Mouse (Mus musculus) macrophage (primary cell): Measurements from ENCODE around the gene Plekhh2. TPM values are rescaled to one million over a fixed set of nuclear protein-coding genes. Genes with fewer than 3 reads are reported as not detected.

Source experiments
- H3K27ac ChIP-seq: fragments of 350-480 bp; formaldehyde crosslinking; 2 replicates; pipeline ENCODE4 v1.9.0; 2021
- H3K36me3 ChIP-seq: fragments of 350-480 bp; formaldehyde crosslinking; 2 replicates; pipeline ENCODE4 v1.9.0; 2021; ENCODE audit errors: inconsistent target
- H3K4me3 ChIP-seq: fragments of 350-480 bp; formaldehyde crosslinking; 2 replicates; pipeline ENCODE4 v1.9.0; 2021; ENCODE audit errors: inconsistent target
- H3K79me2 ChIP-seq: fragments of 350-480 bp; formaldehyde crosslinking; 2 replicates; pipeline ENCODE4 v1.9.0; 2021; ENCODE audit errors: inconsistent target
- WGBS: methylation state at CpG from one replicate; pipeline ENCODE4 v1.1.7; 2026; ENCODE audit warnings: inconsistent platforms; ENCODE audit not compliant: missing documents; 5-methylcytosine and 5-hydroxymethylcytosine counted together
- polyA plus RNA-seq: library from polyadenylated mRNA; stranded (reverse); fragments of 250-400 nt; gene quantifications from 3 replicates; pipeline ENCODE4 v1.2.4, GENCODE M21; 2018; ENCODE audit warnings: inconsistent platforms

The Plekhh2 gene
- polyA plus RNA-seq, 1 experiment from 2014 or later: 0.53 TPM

GRCm38 (mm10) chr17:84621209-84621608 is 109.5 kb downstream of the Plekhh2 start:
- H3K27ac ChIP-seq: no peak overlapping the region
- no peaks in the 10 kb centered on the region for H3K79me2 ChIP-seq
- WGBS: 84% methylated on average over 6 of the region's 6 CpGs
- no peaks in the 10 kb centered on the region for H3K36me3 ChIP-seq
- no peak overlapping the region for H3K4me3 ChIP-seq

- no peak overlapping the region for H3K4me3 ChIP-seq
- no peaks in the 10 kb centered on the region for H3K79me2 ChIP-seq
- H3K36me3 ChIP-seq: no peaks in the 10 kb centered on the region
- WGBS: 77% methylated on average over 4 of the region's 4 CpGs
- H3K27ac ChIP-seq: no peak overlapping the region
Observed at GRCm38 (mm10) chr17:84622028-84622427, 110.3 kb downstream of the Plekhh2 start.

- WGBS: 81% methylated on average over 2 of the region's 2 CpGs
- H3K4me3 ChIP-seq: no peak overlapping the region
- H3K79me2 ChIP-seq: no peaks in the 10 kb centered on the region
- H3K27ac ChIP-seq: no peak overlapping the region
- no peaks in the 10 kb centered on the region for H3K36me3 ChIP-seq
Observed at GRCm38 (mm10) chr17:84622873-84623272, 111.2 kb downstream of the Plekhh2 start.

- 5% methylated on average over 22 of the region's 25 CpGs for WGBS
- Histone ChIP-seq H3K4me3 (peak within 1 kb of the TSS; percentile 30), H3K36me3 (no peaks in the 10 kb centered on the region), H3K79me2 (no peaks in the 10 kb centered on the region), H3K27ac (no peak within 1 kb of the TSS)
Observed at GRCm38 (mm10) chr17:84626276-84626856, 114.7 kb downstream of the Plekhh2 start, which contains the start of gene Dync2li1. Dync2li1 (plus strand) TSS chr17:84626496.

GRCm38 (mm10) chr17:84626857-84627305 is 115.2 kb downstream of the Plekhh2 start:
- Histone ChIP-seq H3K79me2 (no peaks in the 10 kb centered on the region), H3K4me3 (peak overlapping the region; percentile 30), H3K36me3 (no peaks in the 10 kb centered on the region), H3K27ac (no peak overlapping the region)
- 71% methylated on average over 9 of the region's 9 CpGs for WGBS

GRCm38 (mm10) chr17:84627721-84628120 is 116.0 kb downstream of the Plekhh2 start:
- H3K27ac ChIP-seq: no peak overlapping the region
- no peak overlapping the region for H3K4me3 ChIP-seq
- 99% methylated on average over 10 of the region's 10 CpGs for WGBS
- no peaks in the 10 kb centered on the region for H3K79me2 ChIP-seq
- H3K36me3 ChIP-seq: no peaks in the 10 kb centered on the region

GRCm38 (mm10) chr17:84628611-84629010 is 116.9 kb downstream of the Plekhh2 start:
- H3K4me3 ChIP-seq: no peak overlapping the region
- H3K27ac ChIP-seq: no peak overlapping the region
- no peaks in the 10 kb centered on the region for H3K36me3 ChIP-seq
- H3K79me2 ChIP-seq: no peaks in the 10 kb centered on the region
- 93% methylated on average over 9 of the region's 9 CpGs for WGBS

- 61% methylated on average over 6 of the region's 6 CpGs for WGBS
- H3K4me3 ChIP-seq: no peak overlapping the region
- no peaks in the 10 kb centered on the region for H3K36me3 ChIP-seq
- no peak overlapping the region for H3K27ac ChIP-seq
- no peaks in the 10 kb centered on the region for H3K79me2 ChIP-seq
Observed at GRCm38 (mm10) chr17:84631836-84632235, 120.1 kb downstream of the Plekhh2 start.

- Histone ChIP-seq H3K27ac (no peak overlapping the region), H3K4me3 (no peak overlapping the region), H3K36me3 (no peaks in the 10 kb centered on the region), H3K79me2 (no peaks in the 10 kb centered on the region)
- 10% methylated on average over 13 of the region's 13 CpGs for WGBS
Observed at GRCm38 (mm10) chr17:84633443-84633842, 121.7 kb downstream of the Plekhh2 start.

- H3K36me3 ChIP-seq: no peaks in the 10 kb centered on the region
- no peak overlapping the region for H3K4me3 ChIP-seq
- H3K27ac ChIP-seq: no peak overlapping the region
- H3K79me2 ChIP-seq: no peaks in the 10 kb centered on the region
- WGBS: 97% methylated on average over 8 of the region's 8 CpGs
Observed at GRCm38 (mm10) chr17:84636328-84636727, 124.6 kb downstream of the Plekhh2 start.

GRCm38 (mm10) chr17:84637971-84638370 is 126.3 kb downstream of the Plekhh2 start:
- H3K4me3 ChIP-seq: no peak overlapping the region
- H3K36me3 ChIP-seq: no peaks in the 10 kb centered on the region
- 84% methylated on average over 6 of the region's 6 CpGs for WGBS

GRCm38 (mm10) chr17:84639796-84640378 is 128.2 kb downstream of the Plekhh2 start:
- H3K4me3 ChIP-seq: no peak overlapping the region
- no peak overlapping the region for H3K27ac ChIP-seq
- H3K36me3 ChIP-seq: no peaks in the 10 kb centered on the region
- WGBS: 97% methylated on average over 10 of the region's 10 CpGs
- H3K79me2 ChIP-seq: no peaks in the 10 kb centered on the region

More at GRCm38 (mm10) chr17:84637971-84638370, 126.3 kb downstream of the Plekhh2 start:
- no peaks in the 10 kb centered on the region for H3K79me2 ChIP-seq
- no peak overlapping the region for H3K27ac ChIP-seq

- H3K36me3 ChIP-seq: no peaks in the 10 kb centered on the region
- H3K79me2 ChIP-seq: no peaks in the 10 kb centered on the region
- no peak overlapping the region for H3K27ac ChIP-seq
- 58% methylated on average over 3 of the region's 3 CpGs for WGBS
- no peak overlapping the region for H3K4me3 ChIP-seq
Observed at GRCm38 (mm10) chr17:84641893-84642292, 130.2 kb downstream of the Plekhh2 start.

GRCm38 (mm10) chr17:84642324-84642723 is 130.6 kb downstream of the Plekhh2 start:
- WGBS: 95% methylated on average over 9 of the region's 9 CpGs
- no peaks in the 10 kb centered on the region for H3K36me3 ChIP-seq
- no peak overlapping the region for H3K4me3 ChIP-seq
- no peaks in the 10 kb centered on the region for H3K79me2 ChIP-seq
- no peak overlapping the region for H3K27ac ChIP-seq

GRCm38 (mm10) chr17:84644292-84645050 is 132.8 kb downstream of the Plekhh2 start:
- Histone ChIP-seq H3K4me3 (no peak overlapping the region), H3K27ac (no peak overlapping the region), H3K36me3 (no peaks in the 10 kb centered on the region), H3K79me2 (no peaks in the 10 kb centered on the region)
- WGBS: 89% methylated on average over 15 of the region's 16 CpGs
